Mouse (Mus musculus) lung, adult 2 months (tissue): ENCODE measurements around the gene Thra. TPM values are rescaled to one million over a fixed set of nuclear protein-coding genes. Genes with fewer than 3 reads are reported as not detected.

Source experiments
- DNase-seq: peaks from one replicate; pipeline ENCODE4 v3.0.0; 2022
- H3K4me1 ChIP-seq: fragments of 200-500 bp; 2 replicates; pipeline ENCODE4 v1.6.1; 2011; ENCODE audit warnings: low read length; ENCODE audit not compliant: control insufficient read depth, insufficient read depth
- H3K4me3 ChIP-seq: fragments of 200-500 bp; replicated peaks from 2 replicates; pipeline ENCODE3; 2011; ENCODE audit warnings: low read depth, mild to moderate bottlenecking, control low read depth, low read length; ENCODE audit errors: extremely low read depth
- CTCF ChIP-seq: fragments of 200-500 bp; IDR thresholded peaks from 2 replicates; pipeline ENCODE4 v1.5.1; 2011; ENCODE audit warnings: mild to moderate bottlenecking, low read length, control low read depth; ENCODE audit not compliant: insufficient read depth
- POLR2A ChIP-seq: fragments of 200-500 bp; IDR thresholded peaks from 2 replicates; pipeline ENCODE4 v1.6.1; 2011; ENCODE audit warnings: low read depth, mild to moderate bottlenecking, control low read depth, low read length, borderline replicate concordance; ENCODE audit errors: extremely low read depth
- WGBS: fragments of 180-500 bp; shearing (Covaris S2); methylation state at CpG from one replicate; pipeline ENCODE4 v1.1.7; 2018; 5-methylcytosine and 5-hydroxymethylcytosine counted together
- polyA plus RNA-seq: library from polyadenylated mRNA; depleted of rRNA; stranded (reverse); fragments of >200 nt; gene quantifications from 2 replicates; pipeline ENCODE4 v1.2.3, GENCODE M21; 2012

Gene Thra
- polyA plus RNA-seq, 1 experiment, result 142 TPM

GRCm38 (mm10) chr11:98742397-98743291, 2.2 kb downstream of the Thra start:
- WGBS, result 1% methylated on average over 21 of the region's 21 CpGs
- H3K4me1 ChIP-seq, result peaks cover 39% of the 10 kb centered on the region
- peak overlapping the region; percentile 78 for H3K4me3 ChIP-seq
- no peak for TF ChIP-seq POLR2A
- no peak for TF ChIP-seq CTCF
- peak; percentile 58 for DNase-seq

GRCm38 (mm10) chr11:98743655-98744345, 3.4 kb downstream of the Thra start:
- peak; percentile 60 for DNase-seq
- peaks cover 46% of the 10 kb centered on the region for H3K4me1 ChIP-seq
- peak overlapping the region; percentile 14 for H3K4me3 ChIP-seq
- WGBS, result 16% methylated on average over 9 of the region's 9 CpGs
- no peak for TF ChIP-seq CTCF
- TF ChIP-seq POLR2A, result no peak

- DNase-seq, result no peak
- H3K4me3 ChIP-seq, result no peak overlapping the region
- no peak for TF ChIP-seq CTCF
- TF ChIP-seq POLR2A, result no peak
Observed at GRCm38 (mm10) chr11:98744456-98745019, 4.1 kb downstream of the Thra start.

DNA sequence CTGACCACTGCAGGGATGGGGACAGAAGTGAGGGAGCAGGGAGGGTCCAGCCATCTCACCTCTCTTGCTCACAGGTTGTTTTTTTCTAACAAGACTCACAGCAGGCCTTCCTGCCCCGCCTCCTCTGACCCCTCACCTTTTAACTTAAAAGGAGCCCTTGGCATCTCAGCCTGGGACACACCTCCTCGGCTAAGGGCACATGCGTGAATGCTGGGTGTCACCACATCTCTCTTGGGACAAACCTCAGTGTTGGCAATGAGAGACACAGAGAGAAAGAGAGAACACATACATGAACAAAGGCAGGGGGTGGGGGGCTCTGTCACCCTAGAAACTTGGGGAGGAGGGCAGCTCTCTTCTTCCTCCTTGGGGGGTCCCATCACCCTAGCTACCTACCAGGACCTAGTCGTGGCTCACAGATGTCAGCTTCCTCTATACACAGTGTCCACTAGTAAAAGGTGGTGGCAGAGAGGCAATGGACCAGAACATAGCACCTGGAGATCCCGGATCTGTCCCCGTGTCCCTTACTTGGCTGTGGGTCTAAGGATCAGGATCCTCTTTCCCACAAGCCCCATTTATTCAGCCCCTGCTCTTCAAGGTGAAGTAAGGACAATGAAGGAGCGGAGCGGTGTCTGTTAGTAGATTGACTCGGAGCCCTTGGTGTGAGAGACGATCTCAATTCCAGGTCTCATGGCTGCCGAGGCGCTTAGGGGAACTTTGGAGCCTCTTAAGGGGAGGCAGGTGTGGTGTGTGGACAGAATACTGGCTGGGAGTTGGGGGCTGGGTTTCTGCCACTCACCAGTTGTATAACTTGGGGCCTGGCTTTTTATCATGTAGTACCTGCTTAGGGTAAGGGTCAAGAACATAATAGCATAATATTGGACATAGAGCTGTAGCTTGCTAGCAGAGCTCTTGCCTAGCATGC, 5.8 kb downstream of the Thra start:
- Histone ChIP-seq H3K4me3 (no peak overlapping the region), H3K4me1 (peaks cover 55% of the 10 kb centered on the region)
- no peak for DNase-seq
- TF ChIP-seq POLR2A (no peak), CTCF (no peak)
- WGBS, result 45% methylated on average over 12 of the region's 12 CpGs

More at GRCm38 (mm10) chr11:98744456-98745019, 4.1 kb downstream of the Thra start:
- peaks cover 49% of the 10 kb centered on the region for H3K4me1 ChIP-seq
- 34% methylated on average over 7 of the region's 7 CpGs for WGBS

DNA sequence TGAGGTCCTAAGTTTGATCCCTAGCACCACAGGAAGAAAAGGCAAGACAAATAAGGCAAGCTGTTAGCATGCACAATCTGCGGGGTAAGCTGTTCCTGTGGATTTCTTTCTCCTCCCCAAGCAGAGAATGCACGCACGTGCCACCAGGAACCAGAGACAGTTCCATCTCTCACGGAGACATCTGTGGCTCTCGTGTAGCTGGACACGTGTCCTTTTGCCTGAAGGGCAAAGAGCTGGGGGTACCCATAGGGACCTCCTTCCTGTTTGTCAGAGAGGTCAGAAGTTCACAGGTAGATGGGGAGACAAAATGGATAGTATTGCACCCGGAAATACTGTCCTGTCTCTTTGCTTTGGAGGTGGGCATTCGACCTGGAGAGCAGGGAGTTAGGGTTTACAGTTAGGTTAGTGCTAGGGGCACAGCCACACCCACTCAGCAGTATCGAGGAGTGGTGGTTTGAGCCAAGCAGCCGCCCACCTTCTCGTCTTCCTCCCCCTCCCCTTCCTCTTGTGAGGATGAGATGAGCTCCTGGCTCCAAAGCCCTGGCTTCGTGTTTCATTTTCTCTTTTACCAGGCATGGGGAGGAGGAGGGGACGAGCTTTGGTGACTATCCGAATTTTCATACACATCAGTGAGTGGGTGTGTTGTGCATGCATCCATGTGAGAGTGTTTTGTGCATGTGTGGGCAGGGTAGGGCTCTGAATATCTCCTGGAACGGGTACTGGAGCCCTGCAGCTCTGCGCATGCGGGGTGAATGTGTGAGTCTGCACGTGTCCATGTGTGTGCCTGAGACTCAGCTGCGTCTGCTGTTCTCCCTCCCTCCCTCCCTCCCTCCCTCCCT, 6.6 kb downstream of the Thra start:
- Histone ChIP-seq H3K4me3 (peak overlapping the region; percentile 47), H3K4me1 (peaks cover 59% of the 10 kb centered on the region)
- TF ChIP-seq POLR2A (peak; percentile 6; the same call in 1 of the 2 replicates), CTCF (no peak)
- DNase-seq, result peak; percentile 66
- 2% methylated on average over 19 of the region's 19 CpGs for WGBS

DNA sequence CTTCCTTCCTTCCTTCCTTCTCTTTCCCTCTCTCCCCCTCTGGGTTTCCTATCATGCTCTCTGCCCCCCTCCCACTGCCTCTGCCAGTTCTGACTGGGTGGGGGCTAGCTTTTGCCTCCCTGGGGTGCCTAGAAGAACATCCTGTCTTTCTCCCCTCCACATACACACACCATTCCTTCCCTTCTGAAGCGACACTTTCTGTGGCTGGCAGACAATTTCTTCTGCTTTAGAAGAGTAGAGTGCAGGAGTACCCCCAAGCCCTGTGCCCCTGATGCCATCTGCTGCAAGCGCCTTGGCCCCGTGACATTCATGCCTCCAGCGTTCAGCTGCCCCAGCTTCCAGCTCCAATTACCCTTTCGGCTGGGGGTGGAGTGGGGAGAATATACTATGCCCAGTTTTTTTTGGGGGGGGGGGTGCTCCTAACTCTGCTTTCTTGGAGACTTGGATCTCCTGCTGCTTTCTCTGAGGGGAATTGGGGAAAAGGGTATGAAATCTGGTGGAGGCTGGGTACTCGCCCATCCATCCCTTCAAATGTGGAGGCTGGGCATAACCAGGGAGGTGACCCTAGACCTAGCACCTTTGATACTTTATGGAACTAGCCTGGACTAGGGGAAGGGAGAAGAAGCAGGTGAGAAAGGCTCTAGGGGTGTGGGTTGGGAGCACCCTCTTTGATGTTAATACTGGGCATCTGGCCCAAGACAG, 7.5 kb downstream of the Thra start:
- no peak overlapping the region for H3K4me3 ChIP-seq
- no peak for DNase-seq
- no peak for TF ChIP-seq CTCF
- no peak for TF ChIP-seq POLR2A
- WGBS, result 16% methylated on average over 6 of the region's 6 CpGs
- peaks cover 66% of the 10 kb centered on the region for H3K4me1 ChIP-seq

DNA sequence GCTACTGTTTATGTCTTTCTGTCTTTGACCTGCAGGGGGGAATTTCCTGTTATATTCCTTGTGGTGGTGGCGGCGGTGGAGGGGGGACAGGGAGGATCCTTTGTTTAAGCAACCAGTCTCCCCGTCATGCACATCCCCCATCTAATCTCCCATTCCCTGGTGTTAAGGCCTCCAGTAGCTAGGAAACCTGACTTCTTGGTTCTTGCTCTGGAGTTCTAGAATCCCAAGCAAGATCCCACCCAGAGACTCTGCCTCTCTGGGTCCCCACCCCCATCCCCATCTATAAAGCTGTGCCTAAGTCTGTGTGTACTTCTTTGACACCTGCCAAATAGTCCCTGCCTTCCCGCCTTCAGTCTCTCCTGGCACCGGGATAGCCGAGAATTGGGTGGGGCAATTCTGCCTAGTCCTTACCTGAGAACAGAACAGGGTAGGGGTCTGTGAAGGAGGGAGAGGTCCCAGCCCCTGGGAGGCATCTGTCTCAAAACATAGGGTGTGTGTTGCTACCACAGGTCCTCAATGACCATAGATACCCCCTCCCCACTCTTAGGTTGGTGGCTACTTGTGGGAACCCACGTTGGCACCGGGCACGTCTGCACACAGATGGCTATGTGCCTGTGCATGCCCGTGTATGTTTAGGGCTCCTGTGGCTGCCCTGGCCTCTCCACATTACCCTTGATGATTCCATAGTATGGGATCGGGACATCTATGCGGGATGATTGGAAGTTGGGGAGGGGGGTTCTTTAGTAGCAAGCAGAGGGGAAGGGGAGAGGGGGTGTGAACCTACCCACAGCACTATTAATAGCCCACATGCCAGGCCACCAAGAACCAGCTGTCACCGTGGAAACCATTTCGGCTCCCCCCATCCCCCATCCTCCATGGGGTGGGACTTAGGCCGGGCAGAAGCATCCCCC, 8.3 kb downstream of the Thra start:
- DNase-seq, result peak; percentile 43
- WGBS, result 28% methylated on average over 15 of the region's 15 CpGs
- peaks cover 62% of the 10 kb centered on the region for H3K4me1 ChIP-seq

More for the DNA sequence above, 8.3 kb downstream of the Thra start:
- no peak overlapping the region for H3K4me3 ChIP-seq
- TF ChIP-seq CTCF, result no peak
- TF ChIP-seq POLR2A, result no peak
